Mouse (Mus musculus): ENCODE measurements at regions not wholly inside any gene's neighbourhood (a gene's known extent, or its start where the extent isn't known, plus 50 kb on each side); places are given as distances from the start of the nearest gene placed in this dataset.
A peak's percentile ranks its signal among the peaks of the same experiment; 100 is the strongest.

- WGBS: 77% methylated on average over 3 of the region's 3 CpGs
- no peaks in the 10 kb centered on the region for H3K9me3 ChIP-seq (replicated peaks; ENCODE audit: low read length)
- DNase-seq (ENCODE audit: low spot score): no peak
Measured at GRCm38 (mm10) chr12:57897751-57898250, 313.8 kb upstream of the Sstr1 start.

GRCm38 (mm10) chr12:57904658-57905057 lies 306.9 kb upstream of the Sstr1 start:
- Histone ChIP-seq H3K4me1 (replicated peaks; ENCODE audit: insufficient read depth, low read length) (no peaks in the 10 kb centered on the region), H3K27me3 (ENCODE audit: insufficient read depth, low read length) (no peaks in the 10 kb centered on the region), H3K9ac (ENCODE audit: low read depth, low read length) (no peak overlapping the region), H3K4me3 (replicated peaks; ENCODE audit: low read depth, low read length) (no peak overlapping the region), H3K9me3 (replicated peaks; ENCODE audit: low read length) (no peaks in the 10 kb centered on the region), H3K4me2 (ENCODE audit: low read length) (no peak overlapping the region), H3K27ac (no peak overlapping the region), H3K36me3 (ENCODE audit: insufficient read depth, low read length) (no peaks in the 10 kb centered on the region)
- DNase-seq (ENCODE audit: low spot score): peak; percentile 18
- 31% methylated on average over 1 of the region's 1 CpGs for WGBS
- peak; percentile 63 for TF ChIP-seq CTCF (IDR thresholded peaks at IDR 0.05; ENCODE audit: low read depth)
- no peak for ATAC-seq (replicated peaks; ENCODE audit: low FRiP score, low read depth)

More at GRCm38 (mm10) chr12:57897751-57898250, 313.8 kb upstream of the Sstr1 start:
- ATAC-seq (replicated peaks; ENCODE audit: low FRiP score, low read depth): no peak
- no peak for TF ChIP-seq CTCF (IDR thresholded peaks at IDR 0.05; ENCODE audit: low read depth)
- H3K4me3 ChIP-seq (replicated peaks; ENCODE audit: low read depth, low read length): no peak overlapping the region
- no peaks in the 10 kb centered on the region for H3K4me1 ChIP-seq (replicated peaks; ENCODE audit: insufficient read depth, low read length)
- H3K4me2 ChIP-seq (ENCODE audit: low read length): no peak overlapping the region
- no peak overlapping the region for H3K9ac ChIP-seq (ENCODE audit: low read depth, low read length)
- no peak overlapping the region for H3K27ac ChIP-seq
- H3K27me3 ChIP-seq (ENCODE audit: insufficient read depth, low read length): no peaks in the 10 kb centered on the region
- H3K36me3 ChIP-seq (ENCODE audit: insufficient read depth, low read length): no peaks in the 10 kb centered on the region

- no peak for ATAC-seq (replicated peaks; ENCODE audit: low FRiP score, low read depth)
- no peak for TF ChIP-seq CTCF (IDR thresholded peaks at IDR 0.05; ENCODE audit: low read depth)
- Histone ChIP-seq H3K9me3 (replicated peaks; ENCODE audit: low read length) (no peaks in the 10 kb centered on the region), H3K4me2 (ENCODE audit: low read length) (no peak overlapping the region), H3K27me3 (ENCODE audit: insufficient read depth, low read length) (no peaks in the 10 kb centered on the region), H3K4me3 (replicated peaks; ENCODE audit: low read depth, low read length) (no peak overlapping the region), H3K9ac (ENCODE audit: low read depth, low read length) (no peak overlapping the region), H3K27ac (no peak overlapping the region), H3K36me3 (ENCODE audit: insufficient read depth, low read length) (no peaks in the 10 kb centered on the region), H3K4me1 (replicated peaks; ENCODE audit: insufficient read depth, low read length) (no peaks in the 10 kb centered on the region)
- 84% methylated on average over 4 of the region's 4 CpGs for WGBS
- DNase-seq (ENCODE audit: low spot score): no peak
Measured at GRCm38 (mm10) chr12:57918211-57918610, 293.4 kb upstream of the Sstr1 start.

GRCm38 (mm10) chr12:57922031-57922430 lies 289.5 kb upstream of the Sstr1 start:
- Histone ChIP-seq H3K4me1 (replicated peaks; ENCODE audit: insufficient read depth, low read length) (no peaks in the 10 kb centered on the region), H3K36me3 (ENCODE audit: insufficient read depth, low read length) (no peaks in the 10 kb centered on the region), H3K27ac (no peak overlapping the region), H3K4me3 (replicated peaks; ENCODE audit: low read depth, low read length) (no peak overlapping the region), H3K9me3 (replicated peaks; ENCODE audit: low read length) (no peaks in the 10 kb centered on the region), H3K4me2 (ENCODE audit: low read length) (no peak overlapping the region), H3K9ac (ENCODE audit: low read depth, low read length) (no peak overlapping the region), H3K27me3 (ENCODE audit: insufficient read depth, low read length) (no peaks in the 10 kb centered on the region)
- no peak for TF ChIP-seq CTCF (IDR thresholded peaks at IDR 0.05; ENCODE audit: low read depth)
- ATAC-seq (replicated peaks; ENCODE audit: low FRiP score, low read depth): no peak
- DNase-seq (ENCODE audit: low spot score): no peak
- 44% methylated on average over 1 of the region's 1 CpGs for WGBS

GRCm38 (mm10) chr12:57924422-57924821 lies 287.1 kb upstream of the Sstr1 start:
- no peaks in the 10 kb centered on the region for H3K27me3 ChIP-seq (ENCODE audit: insufficient read depth, low read length)
- H3K9ac ChIP-seq (ENCODE audit: low read depth, low read length): no peak overlapping the region
- no peaks in the 10 kb centered on the region for H3K9me3 ChIP-seq (replicated peaks; ENCODE audit: low read length)
- DNase-seq (ENCODE audit: low spot score) (no peak), ATAC-seq (replicated peaks; ENCODE audit: low FRiP score, low read depth) (no peak)
- no peak overlapping the region for H3K4me2 ChIP-seq (ENCODE audit: low read length)
- TF ChIP-seq CTCF (IDR thresholded peaks at IDR 0.05; ENCODE audit: low read depth): no peak
- no peaks in the 10 kb centered on the region for H3K4me1 ChIP-seq (replicated peaks; ENCODE audit: insufficient read depth, low read length)
- 86% methylated on average over 2 of the region's 2 CpGs for WGBS
- no peak overlapping the region for H3K27ac ChIP-seq
- H3K4me3 ChIP-seq (replicated peaks; ENCODE audit: low read depth, low read length): no peak overlapping the region
- no peaks in the 10 kb centered on the region for H3K36me3 ChIP-seq (ENCODE audit: insufficient read depth, low read length)

GRCm38 (mm10) chr12:57926886-57927285 lies 284.7 kb upstream of the Sstr1 start:
- ATAC-seq (replicated peaks; ENCODE audit: low FRiP score, low read depth) (0 out of 2 replicates have a peak, but pooled peaks have one; percentile 10), DNase-seq (ENCODE audit: low spot score) (peak; percentile 38)
- no peaks in the 10 kb centered on the region for H3K27me3 ChIP-seq (ENCODE audit: insufficient read depth, low read length)
- H3K4me3 ChIP-seq (replicated peaks; ENCODE audit: low read depth, low read length): no peak overlapping the region
- H3K9ac ChIP-seq (ENCODE audit: low read depth, low read length): no peak overlapping the region
- H3K27ac ChIP-seq: no peak overlapping the region
- TF ChIP-seq CTCF (IDR thresholded peaks at IDR 0.05; ENCODE audit: low read depth): no peak
- WGBS: 57% methylated on average over 1 of the region's 1 CpGs
- no peaks in the 10 kb centered on the region for H3K36me3 ChIP-seq (ENCODE audit: insufficient read depth, low read length)
- H3K4me2 ChIP-seq (ENCODE audit: low read length): no peak overlapping the region
- H3K9me3 ChIP-seq (replicated peaks; ENCODE audit: low read length): no peaks in the 10 kb centered on the region
- no peaks in the 10 kb centered on the region for H3K4me1 ChIP-seq (replicated peaks; ENCODE audit: insufficient read depth, low read length)

- no peak overlapping the region for H3K27ac ChIP-seq
- H3K4me3 ChIP-seq (replicated peaks; ENCODE audit: low read depth, low read length): no peak overlapping the region
- ATAC-seq (replicated peaks; ENCODE audit: low FRiP score, low read depth) (no peak), DNase-seq (ENCODE audit: low spot score) (no peak)
- no peaks in the 10 kb centered on the region for H3K9me3 ChIP-seq (replicated peaks; ENCODE audit: low read length)
- H3K36me3 ChIP-seq (ENCODE audit: insufficient read depth, low read length): no peaks in the 10 kb centered on the region
- WGBS: 89% methylated on average over 5 of the region's 5 CpGs
- no peak overlapping the region for H3K9ac ChIP-seq (ENCODE audit: low read depth, low read length)
- no peak overlapping the region for H3K4me2 ChIP-seq (ENCODE audit: low read length)
- H3K27me3 ChIP-seq (ENCODE audit: insufficient read depth, low read length): no peaks in the 10 kb centered on the region
- no peaks in the 10 kb centered on the region for H3K4me1 ChIP-seq (replicated peaks; ENCODE audit: insufficient read depth, low read length)
- TF ChIP-seq CTCF (IDR thresholded peaks at IDR 0.05; ENCODE audit: low read depth): no peak
Measured at GRCm38 (mm10) chr12:57928030-57928429, 283.5 kb upstream of the Sstr1 start.
